Mouse (Mus musculus): Measurements from ENCODE around the gene Nol12. TPM values are rescaled to one million over a fixed set of nuclear protein-coding genes. Genes with fewer than 3 reads are reported as not detected.

Gene Nol12
- polyA plus RNA-seq, 1 experiment from 2014 or later: 56.4 TPM

- 87% methylated on average over 4 of the region's 4 CpGs for WGBS
- Histone ChIP-seq H3K4me1 (peaks cover 11% of the 10 kb centered on the region), H3K9ac (no peak overlapping the region), H3K27me3 (no peaks in the 10 kb centered on the region), H3K27ac (no peak overlapping the region), H3K9me3 (no peaks in the 10 kb centered on the region), H3K36me3 (replicated peaks) (peaks cover 55% of the 10 kb centered on the region), H3K4me3 (replicated peaks) (no peak overlapping the region), H3K4me2 (no peak overlapping the region)
- no peak for ATAC-seq (ENCODE audit: low FRiP score)
These were observed 25.4 kb downstream of the Nol12 start for GRCm38 (mm10) chr15:78960088-78960487.

- Histone ChIP-seq H3K9me3 (no peaks in the 10 kb centered on the region), H3K4me3 (replicated peaks) (no peak overlapping the region), H3K9ac (no peak overlapping the region), H3K27ac (no peak overlapping the region), H3K36me3 (replicated peaks) (peaks cover 68% of the 10 kb centered on the region), H3K4me1 (peaks cover 9% of the 10 kb centered on the region), H3K4me2 (no peak overlapping the region), H3K27me3 (no peaks in the 10 kb centered on the region)
- peak; percentile 36; the same call in 1 of the 2 replicates for ATAC-seq (ENCODE audit: low FRiP score)
- WGBS: 42% methylated on average over 2 of the region's 2 CpGs
These were observed 28.2 kb downstream of the Nol12 start for GRCm38 (mm10) chr15:78962885-78963284.

- Histone ChIP-seq H3K4me3 (replicated peaks) (no peak overlapping the region), H3K9ac (no peak overlapping the region), H3K9me3 (no peaks in the 10 kb centered on the region), H3K27ac (no peak overlapping the region), H3K4me1 (no peaks in the 10 kb centered on the region), H3K36me3 (replicated peaks) (peaks cover 17% of the 10 kb centered on the region), H3K27me3 (no peaks in the 10 kb centered on the region), H3K4me2 (no peak overlapping the region)
- WGBS: 83% methylated on average over 6 of the region's 6 CpGs
- ATAC-seq (ENCODE audit: low FRiP score): no peak
These were observed 36.9 kb downstream of the Nol12 start for GRCm38 (mm10) chr15:78971626-78972025.

GRCm38 (mm10) chr15:78973950-78974349, 39.2 kb downstream of the Nol12 start:
- WGBS: 69% methylated on average over 7 of the region's 7 CpGs
- H3K9ac ChIP-seq: no peak overlapping the region
- H3K4me3 ChIP-seq (replicated peaks): no peak overlapping the region
- H3K27ac ChIP-seq: no peak overlapping the region
- 0 out of 2 replicates have a peak, but pooled peaks cover 6% of the 10 kb centered on the region for H3K4me1 ChIP-seq
- H3K4me2 ChIP-seq: no peak overlapping the region
- no peaks in the 10 kb centered on the region; the same call in 1 of the 2 replicates for H3K36me3 ChIP-seq (replicated peaks)
- H3K9me3 ChIP-seq: no peaks in the 10 kb centered on the region
- 0 out of 2 replicates have a peak, but pooled peaks have one; percentile 36 for ATAC-seq (ENCODE audit: low FRiP score)
- no peaks in the 10 kb centered on the region for H3K27me3 ChIP-seq

- Histone ChIP-seq H3K4me2 (no peak overlapping the region), H3K27me3 (no peaks in the 10 kb centered on the region)
- no peak for ATAC-seq (ENCODE audit: low FRiP score)
These were observed 43.0 kb downstream of the Nol12 start for GRCm38 (mm10) chr15:78977676-78978159.

GRCm38 (mm10) chr15:78978875-78979274, 44.1 kb downstream of the Nol12 start:
- Histone ChIP-seq H3K27ac (peak overlapping the region; percentile 47; the same call in 1 of the 2 replicates), H3K4me2 (no peak overlapping the region)

More at GRCm38 (mm10) chr15:78977676-78978159, 43.0 kb downstream of the Nol12 start:
- no peak overlapping the region for H3K9ac ChIP-seq
- no peaks in the 10 kb centered on the region; the same call in 1 of the 2 replicates for H3K36me3 ChIP-seq (replicated peaks)
- H3K4me3 ChIP-seq (replicated peaks): no peak overlapping the region
- 88% methylated on average over 8 of the region's 8 CpGs for WGBS
- no peak overlapping the region for H3K27ac ChIP-seq
- H3K4me1 ChIP-seq: peaks cover 15% of the 10 kb centered on the region; the same call in 1 of the 2 replicates
- no peaks in the 10 kb centered on the region for H3K9me3 ChIP-seq

GRCm38 (mm10) chr15:78980084-78980483, 45.4 kb downstream of the Nol12 start:
- no peaks in the 10 kb centered on the region for H3K36me3 ChIP-seq (replicated peaks)
- WGBS: 94% methylated on average over 4 of the region's 4 CpGs

More at GRCm38 (mm10) chr15:78978875-78979274, 44.1 kb downstream of the Nol12 start:
- Histone ChIP-seq H3K9ac (no peak overlapping the region), H3K36me3 (replicated peaks) (no peaks in the 10 kb centered on the region; the same call in 1 of the 2 replicates), H3K4me3 (replicated peaks) (no peak overlapping the region), H3K9me3 (no peaks in the 10 kb centered on the region), H3K4me1 (peaks cover 24% of the 10 kb centered on the region), H3K27me3 (no peaks in the 10 kb centered on the region)
- ATAC-seq (ENCODE audit: low FRiP score): no peak
- WGBS: 39% methylated on average over 4 of the region's 4 CpGs

GRCm38 (mm10) chr15:78982658-78983435, 48.1 kb downstream of the Nol12 start:
- H3K4me1 ChIP-seq: peaks cover 35% of the 10 kb centered on the region
- H3K4me3 ChIP-seq (replicated peaks): peak overlapping the region; percentile 83
- peak; percentile 89 for ATAC-seq (ENCODE audit: low FRiP score)
- H3K27me3 ChIP-seq: no peaks in the 10 kb centered on the region
- no peaks in the 10 kb centered on the region for H3K36me3 ChIP-seq (replicated peaks)
- WGBS: under 1% methylated on average over 61 of the region's 67 CpGs
- H3K4me2 ChIP-seq: peak overlapping the region; percentile 86
- H3K27ac ChIP-seq: peak overlapping the region; percentile 77
- H3K9me3 ChIP-seq: no peaks in the 10 kb centered on the region
- H3K9ac ChIP-seq: peak overlapping the region; percentile 71

More at GRCm38 (mm10) chr15:78980084-78980483, 45.4 kb downstream of the Nol12 start:
- no peak overlapping the region for H3K27ac ChIP-seq
- no peak for ATAC-seq (ENCODE audit: low FRiP score)
- H3K27me3 ChIP-seq: no peaks in the 10 kb centered on the region
- no peak overlapping the region for H3K4me3 ChIP-seq (replicated peaks)
- H3K9me3 ChIP-seq: no peaks in the 10 kb centered on the region
- H3K9ac ChIP-seq: peak overlapping the region; percentile 29; the same call in 1 of the 2 replicates
- H3K4me2 ChIP-seq: no peak overlapping the region
- peaks cover 33% of the 10 kb centered on the region for H3K4me1 ChIP-seq

GRCm38 (mm10) chr15:78983436-78984285, 48.9 kb downstream of the Nol12 start:
- ATAC-seq (ENCODE audit: low FRiP score): peak; percentile 57
- Histone ChIP-seq H3K9me3 (no peaks in the 10 kb centered on the region), H3K36me3 (replicated peaks) (peaks cover 7% of the 10 kb centered on the region), H3K27ac (peak overlapping the region; percentile 77), H3K4me1 (peaks cover 40% of the 10 kb centered on the region), H3K4me3 (replicated peaks) (peak overlapping the region; percentile 83), H3K27me3 (no peaks in the 10 kb centered on the region), H3K4me2 (peak overlapping the region; percentile 86), H3K9ac (peak overlapping the region; percentile 71)
- under 1% methylated on average over 21 of the region's 21 CpGs for WGBS

- Histone ChIP-seq H3K36me3 (replicated peaks) (peaks cover 10% of the 10 kb centered on the region), H3K4me1 (peaks cover 37% of the 10 kb centered on the region), H3K4me2 (peak overlapping the region; percentile 86), H3K4me3 (replicated peaks) (peak overlapping the region; percentile 83), H3K9me3 (no peaks in the 10 kb centered on the region), H3K27ac (0 out of 2 replicates have a peak overlapping the region, but pooled peaks have one; percentile 50), H3K9ac (peak overlapping the region; percentile 71; the same call in 1 of the 2 replicates), H3K27me3 (no peaks in the 10 kb centered on the region)
- whole genome bisulfite sequencing: 48% methylated on average over 5 of the region's 5 CpGs
- no peak for ATAC-seq (ENCODE audit: low FRiP score)
These were observed 49.6 kb downstream of the Nol12 start for GRCm38 (mm10) chr15:78984286-78984778.

- no peak for ATAC-seq (ENCODE audit: low FRiP score)
- H3K4me1 ChIP-seq: peaks cover 37% of the 10 kb centered on the region
- H3K4me3 ChIP-seq (replicated peaks): no peak overlapping the region
- no peak overlapping the region for H3K4me2 ChIP-seq
- H3K27me3 ChIP-seq: no peaks in the 10 kb centered on the region
- peaks cover 34% of the 10 kb centered on the region for H3K36me3 ChIP-seq (replicated peaks)
- H3K9ac ChIP-seq: no peak overlapping the region; the same call in 1 of the 2 replicates
- H3K27ac ChIP-seq: no peak overlapping the region
- 64% methylated on average over 11 of the region's 11 CpGs for WGBS
- H3K9me3 ChIP-seq: no peaks in the 10 kb centered on the region
These were observed 51.9 kb downstream of the Nol12 start for GRCm38 (mm10) chr15:78986536-78987220.

Data from forebrain, embryonic 12.5 days (tissue).